24 mouse cellular contexts compared by ENCODE assay signal in the genomic region with DNA sequence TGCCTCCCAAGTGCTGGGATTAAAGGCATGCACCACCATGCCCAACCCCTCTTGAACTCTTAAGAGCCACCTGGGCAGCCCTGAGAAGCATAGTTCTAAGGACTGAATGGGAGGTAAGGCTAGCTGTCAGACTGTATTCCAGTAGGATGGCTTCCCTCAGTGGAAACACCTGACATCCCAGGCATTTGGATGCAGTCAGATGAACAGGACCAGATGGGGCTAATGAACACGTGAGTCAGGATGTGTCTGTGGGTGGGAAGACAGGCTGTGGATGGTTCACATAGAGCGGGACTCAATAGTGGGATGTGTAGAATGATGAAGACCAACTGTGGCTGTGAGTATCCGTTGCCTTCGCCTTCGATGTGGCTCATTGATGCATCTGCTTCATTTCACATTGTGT.
DNase-seq lines count a peak whose midpoint lies in the region; ATAC-seq lines count a peak whose summit lies in the region.
"Had no signal": no experiment of that assay in that cellular context is flagged by ENCODE, and none has a peak within 500 bp of the region (broad histone marks: within the 10 kb centered on the region; RNA-seq: fewer than 3 reads in every experiment).

No protein-coding gene starts in this region.

- no peak overlapping the region for H3K4me2 ChIP-seq in forebrain, embryonic 11.5 days (ENCODE audit: low read depth, low read length, severe bottlenecking)
- H3K4me2 ChIP-seq in forebrain, embryonic 15.5 days (replicated peaks), result no peak overlapping the region
- no peak overlapping the region for H3K4me2 ChIP-seq in kidney, embryonic 15.5 days
- H3K4me2 ChIP-seq: limb, embryonic 15.5 days; midbrain, embryonic 15.5 days; neural tube, embryonic 12.5 days had no signal

- no peaks in the 10 kb centered on the region for H3K9me3 ChIP-seq in forebrain, embryonic 11.5 days (ENCODE audit: control insufficient read depth, low read length)
- H3K9me3 ChIP-seq in forebrain, embryonic 15.5 days, result no peaks in the 10 kb centered on the region
- H3K9me3 ChIP-seq in kidney, embryonic 15.5 days (replicated peaks), result no peaks in the 10 kb centered on the region
- H3K9me3 ChIP-seq: forebrain, embryonic 10.5 days; limb, embryonic 15.5 days; midbrain, embryonic 15.5 days; neural tube, embryonic 12.5 days had no signal

- no peaks in the 10 kb centered on the region for H3K4me1 ChIP-seq in forebrain, embryonic 11.5 days (replicated peaks; ENCODE audit: control insufficient read depth, insufficient read depth, low read length)
- H3K4me1 ChIP-seq in forebrain, embryonic 15.5 days, result no peaks in the 10 kb centered on the region
- peaks cover 11% of the 10 kb centered on the region; the same call in 1 of the 2 replicates for H3K4me1 ChIP-seq in kidney, embryonic 15.5 days
- H3K4me1 ChIP-seq: forebrain, embryonic 10.5 days; limb, embryonic 15.5 days; midbrain, embryonic 15.5 days; neural tube, embryonic 12.5 days had no signal

- H3K4me3 ChIP-seq in forebrain, embryonic 11.5 days (ENCODE audit: low read depth, low read length), result no peak overlapping the region
- H3K4me3 ChIP-seq in forebrain, embryonic 15.5 days, result no peak overlapping the region
- H3K4me3 ChIP-seq in kidney, embryonic 15.5 days (replicated peaks), result no peak overlapping the region
- H3K4me3 ChIP-seq: forebrain, embryonic 10.5 days; left cerebral cortex, adult 2 months; limb, embryonic 15.5 days; midbrain, embryonic 15.5 days; neural tube, embryonic 12.5 days had no signal

- H3K27me3 ChIP-seq in forebrain, embryonic 11.5 days (ENCODE audit: control insufficient read depth, insufficient read depth, low read length), result no peaks in the 10 kb centered on the region
- no peaks in the 10 kb centered on the region for H3K27me3 ChIP-seq in forebrain, embryonic 15.5 days
- no peaks in the 10 kb centered on the region for H3K27me3 ChIP-seq in kidney, embryonic 15.5 days
- H3K27me3 ChIP-seq: limb, embryonic 15.5 days; midbrain, embryonic 15.5 days; neural tube, embryonic 12.5 days had no signal

- peak; percentile 25 for DNase-seq in forebrain, embryonic 11.5 days (ENCODE audit: low spot score)
- no peak for DNase-seq in kidney, adult 18-20 months
- peak; percentile 65 for DNase-seq in MN1 (ENCODE audit: low spot score)
- DNase-seq in layer of hippocampus, adult 9-11 months, result peak; percentile 61
- DNase-seq in frontal cortex, postnatal 36 days (ENCODE audit: low spot score in 2 of 2), result no peak
- DNase-seq: adrenal gland, postnatal 10 days; cerebellum, adult 8-10 months; cerebellum, postnatal 36 days; gastrocnemius, postnatal 36 days; kidney, postnatal 36 days; lung, postnatal 4 days; right cerebral cortex, postnatal 14 days; spleen, adult 18-20 months; thymus, adult 18-20 months; thymus, postnatal 36 days had no signal

- no peaks in the 10 kb centered on the region for H3K36me3 ChIP-seq in forebrain, embryonic 11.5 days (ENCODE audit: control insufficient read depth, insufficient read depth, low read length)
- no peaks in the 10 kb centered on the region for H3K36me3 ChIP-seq in forebrain, embryonic 15.5 days
- no peaks in the 10 kb centered on the region for H3K36me3 ChIP-seq in kidney, embryonic 15.5 days
- H3K36me3 ChIP-seq: limb, embryonic 15.5 days; midbrain, embryonic 15.5 days; neural tube, embryonic 12.5 days had no signal

- 90% methylated on average over 5 of the region's 5 CpGs for WGBS in forebrain, embryonic 11.5 days
- 93% methylated on average over 5 of the region's 5 CpGs for WGBS in forebrain, embryonic 15.5 days
- WGBS in kidney, embryonic 15.5 days, result 96% methylated on average over 5 of the region's 5 CpGs

- H3K27ac ChIP-seq in forebrain, embryonic 11.5 days (ENCODE audit: low read depth, low read length), result no peak overlapping the region
- no peak overlapping the region for H3K27ac ChIP-seq in forebrain, embryonic 15.5 days (replicated peaks)
- H3K27ac ChIP-seq in kidney, embryonic 15.5 days, result 0 out of 2 replicates have a peak overlapping the region, but pooled peaks have one; percentile 22
- H3K27ac ChIP-seq: forebrain, embryonic 10.5 days; left cerebral cortex, adult 2 months; limb, embryonic 15.5 days; midbrain, embryonic 15.5 days; neural tube, embryonic 12.5 days had no signal

- H3K9ac ChIP-seq in forebrain, embryonic 11.5 days (ENCODE audit: low read length), result no peak overlapping the region
- H3K9ac ChIP-seq in forebrain, embryonic 15.5 days (replicated peaks), result no peak overlapping the region
- H3K9ac ChIP-seq in kidney, embryonic 15.5 days, result no peak overlapping the region
- H3K9ac ChIP-seq: limb, embryonic 15.5 days; midbrain, embryonic 15.5 days; neural tube, embryonic 12.5 days had no signal

- no peak for ATAC-seq in forebrain, embryonic 11.5 days (replicated peaks; ENCODE audit: low FRiP score)
- ATAC-seq in forebrain, embryonic 15.5 days (replicated peaks), result no peak
- ATAC-seq in kidney, embryonic 15.5 days (replicated peaks; ENCODE audit: low FRiP score), result 0 out of 2 replicates have a peak, but pooled peaks have one; percentile 36
- ATAC-seq: hindbrain, embryonic 16.5 days; intestine, embryonic 16.5 days; midbrain, embryonic 15.5 days had no signal

Comparison
In these comparisons a context has a peak if more than half of its experiments do, and no peak if none do; other contexts are left out.
1. DNase-seq: peak in forebrain, embryonic 11.5 days (single experiment), MN1 (single experiment) and layer of hippocampus, adult 9-11 months (single experiment); none in kidney, adult 18-20 months (single experiment) and frontal cortex, postnatal 36 days (0 of 2).